Mouse (Mus musculus) lung, postnatal 0 days (tissue): ENCODE data around the gene Them7. TPM values are rescaled to one million over a fixed set of nuclear protein-coding genes. Genes with fewer than 3 reads are reported as not detected.

Source experiments
- ATAC-seq: fragments of 200-750 bp; cut with Nextera tagmentation; 2 replicates; pipeline ENCODE4 v1.8.0; 2017; ENCODE audit warnings: moderate library complexity
- DNase-seq: peaks from one replicate; pipeline ENCODE4 v3.0.0-alpha.2; 2016; ENCODE audit warnings: low spot score
- H3K27ac ChIP-seq: fragments of 300-500 bp; sonication (generic); 2 replicates; pipeline ENCODE4 v1.5.1; 2014; ENCODE audit warnings: antibody characterized with exemption, mild to moderate bottlenecking, low read length, mixed read lengths
- H3K27me3 ChIP-seq: fragments of 300-500 bp; sonication (generic); replicated peaks from 2 replicates; pipeline ENCODE4 v1.6.1; 2014; ENCODE audit warnings: low read length, mixed read lengths; ENCODE audit not compliant: insufficient read depth
- H3K36me3 ChIP-seq: fragments of 300-500 bp; sonication (generic); 2 replicates; pipeline ENCODE4 v1.6.1; 2014; ENCODE audit warnings: low read length, mixed read lengths; ENCODE audit not compliant: insufficient read depth
- H3K4me1 ChIP-seq: fragments of 300-500 bp; sonication (generic); 2 replicates; pipeline ENCODE4 v1.6.1; 2014; ENCODE audit warnings: antibody characterized with exemption, low read depth, low read length, mixed read lengths; ENCODE audit not compliant: insufficient read depth
- H3K4me2 ChIP-seq: fragments of 300-500 bp; sonication (generic); replicated peaks from 2 replicates; pipeline ENCODE4 v1.6.1; 2014; ENCODE audit warnings: low read depth, mild to moderate bottlenecking, low read length, moderate library complexity, mixed read lengths
- H3K4me3 ChIP-seq: fragments of 300-500 bp; sonication (generic); 2 replicates; pipeline ENCODE4 v1.5.1; 2014; ENCODE audit warnings: low read depth, low read length
- H3K9ac ChIP-seq: fragments of 300-500 bp; sonication (generic); replicated peaks from 2 replicates; pipeline ENCODE4 v1.6.1; 2014; ENCODE audit warnings: low read depth, mild to moderate bottlenecking
- H3K9me3 ChIP-seq: fragments of 300-500 bp; sonication (generic); 2 replicates; pipeline ENCODE4 v1.6.1; 2016; ENCODE audit warnings: low read length, mixed read lengths
- CTCF ChIP-seq: IDR thresholded peaks from 2 replicates; pipeline ENCODE4 v1.5.1; 2016; ENCODE audit warnings: antibody characterized with exemption, mild to moderate bottlenecking
- EP300 ChIP-seq: IDR thresholded peaks from 2 replicates; pipeline ENCODE4 v1.6.1; 2016; ENCODE audit warnings: antibody characterized with exemption, mild to moderate bottlenecking, control low read depth
- WGBS: fragments of 180-500 bp; shearing (Covaris S2); extraction: QIAGEN DNeasy Blood & Tissue Kit; methylation state at CpG from one replicate; pipeline ENCODE4 v1.1.7; 2014; 5-methylcytosine and 5-hydroxymethylcytosine counted together
- polyA plus RNA-seq: library from polyadenylated mRNA; unstranded; fragments of >200 nt; fragmentation: Nextera tagmentation; extraction: Ambion mirVana; gene quantifications from 2 replicates; pipeline ENCODE4 v1.2.1, GENCODE M21; 2015

Gene Them7
- polyA plus RNA-seq, 1 experiment from 2014 or later: not detected

DNA sequence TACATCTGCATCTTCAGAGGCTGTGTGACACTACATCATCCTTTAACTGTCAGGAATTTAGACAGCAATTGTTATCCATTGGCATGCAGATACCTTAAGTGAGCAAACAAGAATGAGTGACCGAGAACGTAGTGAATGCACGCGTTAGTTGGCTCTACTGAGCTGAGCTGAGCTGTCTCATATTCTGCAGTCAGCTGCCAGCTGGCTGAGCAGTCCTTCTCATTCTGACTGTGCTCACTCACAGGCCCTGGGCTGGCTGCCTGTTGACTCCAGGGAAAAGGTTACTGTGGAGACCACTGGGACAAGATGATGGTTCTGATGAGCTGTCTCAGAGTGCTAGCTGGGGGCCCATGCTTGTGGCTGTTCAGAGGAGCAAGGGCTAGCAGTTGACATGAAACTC is 184.4 kb downstream of the Them7 start:
- no peaks in the 10 kb centered on the region for H3K36me3 ChIP-seq
- DNase-seq (peak; percentile 56), ATAC-seq (peak; percentile 84)
- no peak overlapping the region for H3K27ac ChIP-seq
- H3K9ac ChIP-seq: no peak overlapping the region
- no peaks in the 10 kb centered on the region for H3K27me3 ChIP-seq
- no peaks in the 10 kb centered on the region for H3K9me3 ChIP-seq
- WGBS: 27% methylated on average over 4 of the region's 4 CpGs
- no peak overlapping the region for H3K4me3 ChIP-seq
- H3K4me2 ChIP-seq: no peak overlapping the region
- no peak for TF ChIP-seq EP300
- TF ChIP-seq CTCF: no peak
- no peaks in the 10 kb centered on the region for H3K4me1 ChIP-seq

DNA sequence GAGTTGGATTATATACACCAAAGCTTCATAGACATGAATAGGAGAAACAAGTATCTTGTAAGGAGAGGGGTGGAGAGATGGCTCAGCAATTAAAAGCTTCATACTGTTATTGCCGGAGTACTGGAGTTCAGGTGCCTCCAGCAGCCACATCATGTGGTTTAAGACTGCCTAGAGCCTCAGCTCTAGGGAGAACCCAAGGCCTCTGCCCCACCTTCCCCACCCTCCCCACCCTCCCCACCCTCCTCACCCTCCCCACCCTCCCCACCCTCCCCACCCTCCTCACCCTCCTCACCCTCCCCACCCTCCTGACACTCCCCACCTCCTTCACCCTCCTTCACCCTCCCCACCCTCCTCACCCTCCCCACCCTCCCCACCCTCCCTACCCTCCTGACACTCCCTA is 185.1 kb downstream of the Them7 start:
- Histone ChIP-seq H3K4me3 (no peak overlapping the region), H3K27ac (no peak overlapping the region), H3K27me3 (no peaks in the 10 kb centered on the region), H3K9ac (no peak overlapping the region), H3K36me3 (no peaks in the 10 kb centered on the region), H3K4me2 (no peak overlapping the region), H3K9me3 (no peaks in the 10 kb centered on the region), H3K4me1 (no peaks in the 10 kb centered on the region)
- ATAC-seq: no peak
- TF ChIP-seq CTCF (no peak), EP300 (no peak)
- DNase-seq: no peak
- 70% methylated on average over 1 of the region's 1 CpGs for WGBS

DNA sequence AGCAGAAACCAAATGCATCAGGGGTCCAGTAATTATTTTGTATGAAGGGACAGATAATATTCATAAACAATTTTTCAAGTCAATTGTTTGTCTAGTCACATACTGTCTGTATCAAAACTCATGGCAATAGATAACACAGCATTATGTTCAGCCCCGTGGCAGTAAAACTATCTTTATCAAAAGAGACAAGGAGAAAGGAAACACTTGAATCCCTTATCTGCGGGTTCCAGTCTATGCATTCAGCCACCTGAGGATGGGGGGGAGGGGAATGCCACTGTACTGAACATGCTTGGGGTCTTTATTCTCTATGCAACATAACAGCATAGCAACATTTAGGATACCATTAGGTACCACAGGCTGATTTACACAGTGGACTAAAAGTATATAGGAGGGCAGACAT is 190.2 kb downstream of the Them7 start:
- Histone ChIP-seq H3K9me3 (no peaks in the 10 kb centered on the region), H3K9ac (no peak overlapping the region), H3K4me3 (no peak overlapping the region), H3K4me2 (no peak overlapping the region), H3K4me1 (no peaks in the 10 kb centered on the region), H3K27ac (no peak overlapping the region), H3K27me3 (no peaks in the 10 kb centered on the region), H3K36me3 (no peaks in the 10 kb centered on the region)
- 34% methylated on average over 2 of the region's 2 CpGs for WGBS
- ATAC-seq: no peak
- DNase-seq: no peak
- no peak for TF ChIP-seq EP300
- no peak for TF ChIP-seq CTCF

DNA sequence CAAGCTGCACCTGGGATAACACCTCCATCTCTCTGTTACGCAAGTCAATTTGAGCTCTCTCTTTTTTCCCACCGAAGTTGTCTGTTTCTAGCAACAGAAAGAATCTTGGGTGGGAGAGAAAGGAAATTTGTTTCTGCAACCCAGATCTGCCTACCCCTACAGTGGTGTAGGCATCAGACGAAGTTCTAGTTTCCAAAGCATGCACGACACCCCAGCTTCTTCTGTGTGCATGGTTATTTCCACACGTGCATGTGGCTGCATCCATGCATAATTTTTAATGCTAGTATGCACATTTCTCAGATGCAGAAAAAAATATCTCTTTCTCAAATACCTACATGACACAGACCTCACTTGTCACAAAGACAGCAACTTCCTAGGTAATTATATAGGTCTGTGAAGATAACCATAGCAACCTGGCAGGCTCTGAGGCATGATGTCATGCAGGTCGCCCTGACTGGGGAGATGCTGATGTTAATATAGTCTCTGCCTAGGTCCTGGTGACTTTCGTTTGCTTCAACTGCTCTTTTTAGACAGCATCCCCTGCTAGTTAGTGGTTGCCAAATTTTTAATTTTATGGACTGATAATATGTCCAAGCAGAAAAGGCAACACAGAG is 192.0 kb downstream of the Them7 start:
- no peaks in the 10 kb centered on the region for H3K36me3 ChIP-seq
- TF ChIP-seq EP300 (no peak), CTCF (no peak)
- H3K4me1 ChIP-seq: no peaks in the 10 kb centered on the region
- H3K27ac ChIP-seq: no peak overlapping the region
- no peak overlapping the region for H3K4me3 ChIP-seq
- H3K9me3 ChIP-seq: no peaks in the 10 kb centered on the region
- H3K27me3 ChIP-seq: no peaks in the 10 kb centered on the region
- 55% methylated on average over 7 of the region's 7 CpGs for WGBS
- no peak overlapping the region for H3K4me2 ChIP-seq
- DNase-seq (no peak), ATAC-seq (no peak)
- no peak overlapping the region for H3K9ac ChIP-seq

DNA sequence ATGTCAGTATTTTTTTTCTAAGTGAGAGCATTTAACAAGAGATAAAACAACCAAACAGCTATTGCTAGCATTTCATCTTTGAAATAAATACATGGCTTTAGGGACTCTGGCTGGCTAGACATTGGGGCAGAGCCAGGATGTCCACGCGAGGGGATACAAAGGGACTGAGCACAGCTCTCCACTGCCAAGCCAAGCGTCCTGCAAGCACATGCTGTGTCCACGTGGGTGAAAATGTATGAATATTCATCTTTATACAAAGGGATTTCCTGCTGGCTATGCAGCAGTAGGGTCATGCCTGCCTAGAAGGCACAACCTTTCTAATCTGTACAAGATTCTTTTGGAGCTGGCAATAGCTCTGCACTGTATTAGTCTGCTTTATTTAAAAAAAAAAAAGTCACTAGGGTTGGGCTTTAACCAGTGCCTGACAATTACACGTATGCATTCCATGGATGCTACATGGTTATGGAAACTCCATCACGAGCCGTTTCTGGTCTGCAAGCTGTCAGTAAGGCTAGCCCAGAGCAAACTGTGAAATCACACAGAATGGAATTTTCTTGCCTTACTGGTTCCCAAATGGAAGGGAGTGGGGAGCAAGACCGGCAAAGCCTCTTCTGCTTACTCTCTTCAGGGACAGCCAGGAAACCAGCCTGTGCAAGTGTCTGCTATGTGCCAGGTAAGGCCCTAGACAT is 192.7 kb downstream of the Them7 start:
- no peak overlapping the region for H3K27ac ChIP-seq

DNA sequence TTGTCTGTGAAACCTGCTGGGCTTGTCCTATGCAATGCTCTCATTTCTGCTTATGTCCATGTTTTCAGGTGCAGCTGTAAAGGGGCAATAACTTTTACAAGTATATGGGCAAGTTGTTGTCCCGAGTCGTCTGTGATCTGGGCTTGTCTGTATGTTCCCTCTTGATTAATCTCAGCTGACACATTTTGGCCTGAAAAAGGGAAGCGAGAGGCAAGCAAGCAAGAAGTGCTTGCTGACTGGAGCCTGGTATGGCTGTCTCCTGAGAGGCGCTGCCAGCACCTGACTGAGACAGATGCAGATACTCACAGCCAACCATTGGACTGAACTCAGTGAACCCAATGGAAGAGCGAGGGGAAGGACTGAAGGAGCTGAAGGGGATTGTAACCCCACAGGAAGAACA is 193.5 kb downstream of the Them7 start:
- no peaks in the 10 kb centered on the region for H3K36me3 ChIP-seq
- H3K4me1 ChIP-seq: no peaks in the 10 kb centered on the region
- DNase-seq (no peak), ATAC-seq (no peak)
- no peaks in the 10 kb centered on the region for H3K9me3 ChIP-seq
- H3K4me3 ChIP-seq: no peak overlapping the region
- 55% methylated on average over 5 of the region's 5 CpGs for WGBS
- no peak for TF ChIP-seq EP300
- no peak for TF ChIP-seq CTCF
- H3K4me2 ChIP-seq: no peak overlapping the region
- no peaks in the 10 kb centered on the region for H3K27me3 ChIP-seq
- H3K9ac ChIP-seq: no peak overlapping the region
- no peak overlapping the region for H3K27ac ChIP-seq

More for the DNA sequence above, 192.7 kb downstream of the Them7 start:
- Histone ChIP-seq H3K9me3 (no peaks in the 10 kb centered on the region), H3K4me2 (no peak overlapping the region), H3K4me1 (no peaks in the 10 kb centered on the region), H3K27me3 (no peaks in the 10 kb centered on the region), H3K36me3 (no peaks in the 10 kb centered on the region), H3K9ac (no peak overlapping the region), H3K4me3 (no peak overlapping the region)
- DNase-seq (no peak), ATAC-seq (no peak)
- TF ChIP-seq EP300 (no peak), CTCF (no peak)
- 39% methylated on average over 8 of the region's 8 CpGs for WGBS
